Mouse (Mus musculus) midbrain, embryonic 16.5 days (tissue): Measurements from ENCODE around the gene Tex9. TPM values are rescaled to one million over a fixed set of nuclear protein-coding genes. Genes with fewer than 3 reads are reported as not detected.

Experiments used
- microRNA-seq: library from miRNA; unstranded; fragments of <30 nt; microRNA quantifications from one replicate; pipeline ENCODE4, GENCODE M21; 2017
- polyA plus RNA-seq: library from polyadenylated mRNA; unstranded; fragments of >200 nt; fragmentation: Nextera tagmentation; extraction: Ambion mirVana; gene quantifications from 2 replicates; pipeline ENCODE4 v1.2.1, GENCODE M21; 2015

The Tex9 gene
- polyA plus RNA-seq, 1 experiment from 2014 or later, result 32.7 TPM

Small RNAs within 50 kb of the gene (microRNA-seq; reads per million reads assigned to microRNA genes)
- gene Gm28010, result not detected

Other genes with a start within 250 kb of the Tex9 start
- gene Zfp280d, start 217.4 kb downstream of the Tex9 start, polyA plus RNA-seq, result 38.6 and 44.3 TPM in 2 replicates
- gene Mns1, start 54.2 kb downstream of the Tex9 start, polyA plus RNA-seq, result 6.3 and 6.6 TPM in 2 replicates
- 14.9 and 17.4 TPM in 2 replicates for gene Rfx7, start 40.0 kb upstream of the Tex9 start, polyA plus RNA-seq
- gene Nedd4, start 170.1 kb upstream of the Tex9 start, polyA plus RNA-seq, result 393 and 436 TPM in 2 replicates